Mouse (Mus musculus): ENCODE measurements around the gene Idua.

GRCm38 (mm10) chr5:108660632-108661268, 619 bp downstream of the Idua start:
- TF ChIP-seq CTCF (IDR thresholded peaks at IDR 0.05; ENCODE audit: borderline replicate concordance, extremely low read depth, insufficient read depth, insufficient read length), result no peak
- peak; percentile 79; the same call in 1 of the 2 replicates for TF ChIP-seq POLR2A (IDR thresholded peaks at IDR 0.05; ENCODE audit: borderline replicate concordance, extremely low read depth, insufficient read depth, insufficient read length, poor library complexity, severe bottlenecking)
